Mouse (Mus musculus): Measurements from ENCODE around the gene Kalrn.

The Kalrn gene

DNA sequence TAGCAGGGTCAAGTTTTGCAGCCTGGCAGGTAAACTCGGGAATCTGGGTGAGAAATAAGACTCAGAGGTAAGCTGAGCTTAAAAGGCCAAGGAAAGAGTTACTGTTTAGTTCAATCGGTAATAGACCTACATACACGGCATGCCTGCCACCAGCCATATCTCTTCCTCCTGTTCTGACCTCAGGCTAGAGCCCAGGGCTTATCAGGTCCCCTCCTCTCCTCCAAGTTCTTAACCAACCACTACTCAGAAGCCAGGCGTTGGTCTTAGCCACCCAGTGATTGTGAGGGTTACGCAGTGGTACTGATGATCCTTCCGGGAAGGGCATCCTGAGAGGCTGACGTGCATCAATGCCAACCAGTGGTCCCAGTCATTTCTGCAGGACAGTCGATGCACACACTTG lies 649.6 kb downstream of the Kalrn start:
- DNase-seq (ENCODE audit: low read depth in 2 of 2, low spot score in 2 of 2): no peak

DNA sequence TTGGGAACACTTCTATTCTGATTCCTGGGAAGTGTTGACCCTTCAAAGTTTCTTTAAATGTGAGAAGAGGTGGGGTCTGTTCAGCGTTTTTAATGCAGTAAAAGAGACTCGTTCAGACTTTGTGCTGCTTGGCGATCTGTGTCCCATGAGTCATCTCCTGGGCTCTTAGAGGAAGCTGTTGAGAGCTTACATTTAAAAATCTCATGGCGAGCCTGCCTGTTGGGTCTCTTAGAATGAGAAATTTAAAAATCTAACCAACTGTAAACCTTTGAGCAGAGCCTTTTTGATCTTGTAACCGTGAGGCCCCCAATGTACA lies 650.4 kb downstream of the Kalrn start:
- DNase-seq (ENCODE audit: low read depth in 2 of 2, low spot score in 2 of 2): no peak

DNA sequence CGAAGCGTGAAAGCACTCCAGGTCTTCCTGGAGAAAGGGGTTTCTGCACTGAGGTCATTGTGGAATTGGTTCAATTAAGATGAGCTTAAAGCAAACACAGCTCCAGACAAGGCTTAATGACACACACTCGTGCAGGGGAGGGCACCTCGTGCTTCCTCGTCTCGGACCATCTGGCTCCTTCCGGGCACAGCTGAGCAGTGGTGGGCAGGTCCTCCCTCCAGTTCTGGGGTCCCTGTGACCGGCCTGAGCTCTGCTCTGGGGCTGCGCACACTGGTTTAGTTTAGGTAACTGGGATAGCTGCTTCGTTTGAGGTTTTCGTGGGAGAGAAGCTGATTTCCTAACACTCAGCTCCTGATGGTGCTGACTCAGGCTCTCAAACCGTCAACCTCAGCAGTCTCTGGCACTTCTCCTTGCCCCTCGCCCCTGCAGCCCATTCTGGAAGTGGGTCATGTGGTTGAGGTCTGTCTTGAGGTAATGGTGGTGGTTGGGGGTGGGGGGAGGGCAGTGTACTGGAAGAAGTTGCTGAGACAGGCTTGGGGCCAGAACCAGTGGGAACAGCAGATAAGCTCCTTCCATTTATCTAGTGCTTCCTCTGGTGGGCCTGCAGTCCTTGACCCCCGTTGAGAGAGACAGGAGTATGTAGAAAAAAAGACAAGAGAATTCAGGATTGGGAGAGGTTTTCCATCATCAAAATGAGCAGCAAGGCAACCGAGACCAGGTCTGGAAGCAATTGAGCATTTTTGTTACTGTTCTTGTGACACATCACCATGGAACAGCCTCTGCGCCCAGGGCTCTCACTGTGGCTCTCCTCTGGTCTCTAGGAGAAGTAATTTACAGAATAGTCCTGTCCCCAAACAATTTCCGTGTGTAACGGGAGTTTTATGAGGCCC lies 651.0 kb downstream of the Kalrn start:
- DNase-seq (ENCODE audit: low read depth in 2 of 2, low spot score in 2 of 2): no peak

DNA sequence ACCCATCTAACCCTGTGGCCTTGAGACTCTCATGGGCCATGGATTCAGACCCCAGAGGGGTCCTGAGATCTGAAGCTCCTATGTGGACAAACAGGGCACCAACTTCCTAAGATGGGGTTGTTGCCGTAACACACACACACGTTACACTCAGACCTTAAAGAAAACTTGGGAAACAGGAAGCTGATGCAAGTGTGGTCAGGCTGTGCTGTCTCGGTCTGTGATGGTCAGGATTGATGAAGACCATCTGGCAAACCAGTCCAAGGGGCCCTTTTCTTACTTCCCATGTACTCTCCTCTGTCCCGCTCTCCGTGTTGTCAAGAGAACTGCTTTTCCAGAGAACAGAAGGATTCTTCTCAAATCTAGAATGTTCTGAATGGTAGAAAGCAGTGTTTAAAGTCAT lies 651.8 kb downstream of the Kalrn start:
- no peak for DNase-seq (ENCODE audit: low read depth in 2 of 2, low spot score in 2 of 2)

All from CD8-positive naive resting alpha-beta T cell, adult 2 months (primary cell).